Mouse (Mus musculus): ENCODE measurements around the gene Zzz3. TPM values are rescaled to one million over a fixed set of nuclear protein-coding genes. Genes with fewer than 3 reads are reported as not detected.

Gene Zzz3
- total and polyA plus RNA-seq, 3 experiments = 64.2 to 116 (median 94.9) TPM

DNA sequence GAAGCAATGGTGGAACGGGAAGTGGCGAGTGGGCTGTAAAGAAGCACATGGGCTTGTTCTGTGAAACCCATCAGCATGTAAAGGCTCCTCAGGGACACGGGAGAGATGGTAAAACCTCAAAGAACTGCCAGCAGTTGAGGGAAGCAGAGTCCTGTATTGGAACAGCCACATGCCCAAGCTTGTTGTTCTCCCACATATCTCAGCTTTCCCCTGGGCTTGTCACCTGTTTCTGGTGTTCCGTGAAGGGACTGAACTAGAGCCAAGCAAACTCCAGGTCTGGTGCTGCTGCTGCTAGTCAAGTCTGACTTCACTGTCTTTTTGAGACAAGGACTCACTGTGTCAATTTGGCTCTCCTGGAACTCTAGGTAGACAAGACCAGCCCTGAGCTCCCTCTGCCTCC lies 72.0 kb downstream of the Zzz3 start:
- Histone ChIP-seq H3K4me1 (ENCODE audit: control insufficient read depth in 1 of 2, insufficient read depth in 2 of 2) (peaks cover 16 to 35% of the 10 kb centered on the region in 2 experiments), H3K9me3 (replicated peaks; ENCODE audit: low read length) (no peaks in the 10 kb centered on the region), H3K4me2 (ENCODE audit: insufficient read depth, low read depth, poor library complexity, severe bottlenecking) (no peak overlapping the region), H3K9ac (ENCODE audit: insufficient read depth, low read depth) (peak overlapping the region; percentile 70), H3K36me3 (replicated peaks in 1 of 2; ENCODE audit: control insufficient read depth in 1 of 2, insufficient read depth in 1 of 2, low read length in 1 of 2) (peaks cover 8 to 32% of the 10 kb centered on the region in 2 experiments), H3K4me3 (replicated peaks in 1 of 3; ENCODE audit: low read depth in 2 of 3, low read length in 2 of 3, poor library complexity in 1 of 3) (peak overlapping the region in 1 of 3 experiments; percentile 1), H3K27me3 (replicated peaks) (no peaks in the 10 kb centered on the region), H3K79me2 (replicated peaks; ENCODE audit: control insufficient read depth, extremely low read depth, insufficient read depth, poor library complexity, severe bottlenecking) (peaks cover 3% of the 10 kb centered on the region; the same call in 1 of the 2 replicates), H3K27ac (ENCODE audit: insufficient read depth, low read depth) (peak overlapping the region; percentile 97)
- dilution Hi-C loops (cut with MboI; ENCODE audit: extremely low pct_ligation_motif_present, extremely low pct_unique_long_range_greater_than_20kb, low sequenced_read_pairs) = no loop called here
- no peak for DNase-seq (ENCODE audit: extremely low read depth)
- in situ Hi-C loops (cut with MboI; ENCODE audit: low pct_ligation_motif_present, low pct_unique_long_range_greater_than_20kb, low sequenced_read_pairs) = no loop called here
- TF ChIP-seq MAX (IDR thresholded peaks at IDR 0.05; ENCODE audit: low read length) (no peak), MYC (IDR thresholded peaks at IDR 0.05; ENCODE audit: low read depth, low read length) (no peak), NRF1 (IDR thresholded peaks at IDR 0.05; ENCODE audit: low read depth, low read length) (0 out of 2 replicates have a peak, but pooled peaks have one; percentile 19), TCF12 (IDR thresholded peaks at IDR 0.05; ENCODE audit: low read depth, low read length) (0 out of 2 replicates have a peak, but pooled peaks have one; percentile 20), E2F4 (IDR thresholded peaks at IDR 0.05; ENCODE audit: insufficient replicate concordance, low read depth, low read length) (no peak), PAX5 (IDR thresholded peaks at IDR 0.05; ENCODE audit: low read length) (no peak), POLR2A (IDR thresholded peaks at IDR 0.05; ENCODE audit: low read depth, low read length) (no peak), KAT2A (IDR thresholded peaks at IDR 0.05; ENCODE audit: insufficient replicate concordance, low read length) (no peak), TBP (conservative IDR thresholded peaks at IDR 0.05; ENCODE audit: low read depth, low read length) (no peak), CHD2 (IDR thresholded peaks at IDR 0.05; ENCODE audit: low read length) (no peak), ZMIZ1 (IDR thresholded peaks at IDR 0.05; ENCODE audit: low read depth, low read length) (no peak), JUN (IDR thresholded peaks at IDR 0.05; ENCODE audit: insufficient read depth, low read depth, low read length) (no peak), CHD1 (IDR thresholded peaks at IDR 0.05; ENCODE audit: low read depth, low read length) (peak; percentile 55; the same call in 1 of the 2 replicates), EP300 (IDR thresholded peaks at IDR 0.05; ENCODE audit: low read length) (0 out of 2 replicates have a peak, but pooled peaks have one; percentile 21), RAD21 (IDR thresholded peaks at IDR 0.05; ENCODE audit: low read depth, low read length) (no peak), HCFC1 (IDR thresholded peaks at IDR 0.05; ENCODE audit: low read depth, low read length) (no peak), SMC3 (IDR thresholded peaks at IDR 0.05; ENCODE audit: low read depth, low read length) (no peak), IRF4 (IDR thresholded peaks at IDR 0.05; ENCODE audit: low read depth, low read length) (no peak), ZKSCAN1 (IDR thresholded peaks at IDR 0.05; ENCODE audit: borderline replicate concordance, low read depth, low read length) (no peak), USF2 (conservative IDR thresholded peaks at IDR 0.05; ENCODE audit: low read depth, low read length) (no peak), GABPA (IDR thresholded peaks at IDR 0.05; ENCODE audit: insufficient replicate concordance, low read depth, low read length) (no peak), RCOR1 (conservative IDR thresholded peaks at IDR 0.05; ENCODE audit: low read depth, low read length) (no peak)

Data from CH12.LX (cell line).